Mouse (Mus musculus) CH12.LX (cell line): ENCODE data around the gene Tmem273.

ENCODE experiments used
- CTCF ChIP-seq, 2 experiments: IDR thresholded peaks in 1 of 2; conservative IDR thresholded peaks in 1 of 2; 2 replicates each; pipeline ENCODE4 v1.5.1; 2011 to 2012; ENCODE audit warnings: low read depth in 2 of 2, low read length in 2 of 2, improper control_type of control experiment in 1 of 2, inconsistent platforms in 1 of 2, mild to moderate bottlenecking in 1 of 2, moderate library complexity in 1 of 2
- EP300 ChIP-seq: IDR thresholded peaks from 2 replicates; pipeline ENCODE4 v1.6.1; 2011; ENCODE audit warnings: low read length, improper control_type of control experiment
- ETS1 ChIP-seq: conservative IDR thresholded peaks from 2 replicates; pipeline ENCODE4 v1.6.1; 2012; ENCODE audit warnings: low read depth, mild to moderate bottlenecking, inconsistent platforms, low read length, improper control_type of control experiment, moderate library complexity
- JUND ChIP-seq: conservative IDR thresholded peaks from 2 replicates; pipeline ENCODE4 v1.6.1; 2011; ENCODE audit warnings: low read depth, low read length, improper control_type of control experiment
- MAX ChIP-seq: IDR thresholded peaks from 2 replicates; pipeline ENCODE4 v1.6.1; 2011; ENCODE audit warnings: low read length, improper control_type of control experiment
- NRF1 ChIP-seq: IDR thresholded peaks from 2 replicates; pipeline ENCODE4 v1.6.1; 2014; ENCODE audit warnings: low read depth, mild to moderate bottlenecking, inconsistent platforms, low read length, improper control_type of control experiment, moderate library complexity
- RAD21 ChIP-seq: IDR thresholded peaks from 2 replicates; pipeline ENCODE4 v1.6.1; 2011; ENCODE audit warnings: low read depth, mild to moderate bottlenecking, low read length, improper control_type of control experiment, moderate library complexity
- SIN3A ChIP-seq: IDR thresholded peaks from 2 replicates; pipeline ENCODE4 v1.6.1; 2012; ENCODE audit warnings: low read length, improper control_type of control experiment, inconsistent platforms
- ZMIZ1 ChIP-seq: IDR thresholded peaks from 2 replicates; pipeline ENCODE4 v1.6.1; 2012; ENCODE audit warnings: low read depth, mild to moderate bottlenecking, inconsistent platforms, low read length, improper control_type of control experiment

GRCm38 (mm10) chr14:32748519-32748918 is 37.2 kb upstream of the Tmem273 start:
- TF ChIP-seq CTCF (conservative IDR thresholded peaks at IDR 0.05 in 1 of 2, IDR thresholded peaks at IDR 0.05 in 1 of 2; ENCODE audit: low read depth in 2 of 2, low read length in 2 of 2) (no peak), ZMIZ1 (no peak), EP300 (no peak), JUND (no peak), NRF1 (no peak), MAX (no peak), RAD21 (no peak), SIN3A (no peak), ETS1 (no peak)
